Mouse (Mus musculus) telencephalon, adult 2 months (tissue): ENCODE results near the gene Mapk10.
A peak's percentile ranks its signal among the peaks of the same experiment; 100 is the strongest.
"Not testable (repeated sequence)": the region's sequence is repeated elsewhere in the genome, so short reads cannot be mapped to it uniquely, and the experiment has no call there.

ENCODE experiments used
- DNase-seq: peaks from one replicate; pipeline ENCODE4 v3.0.0-alpha.2; 2011; ENCODE audit warnings: low read depth, low spot score

Mapk10 gene

DNA sequence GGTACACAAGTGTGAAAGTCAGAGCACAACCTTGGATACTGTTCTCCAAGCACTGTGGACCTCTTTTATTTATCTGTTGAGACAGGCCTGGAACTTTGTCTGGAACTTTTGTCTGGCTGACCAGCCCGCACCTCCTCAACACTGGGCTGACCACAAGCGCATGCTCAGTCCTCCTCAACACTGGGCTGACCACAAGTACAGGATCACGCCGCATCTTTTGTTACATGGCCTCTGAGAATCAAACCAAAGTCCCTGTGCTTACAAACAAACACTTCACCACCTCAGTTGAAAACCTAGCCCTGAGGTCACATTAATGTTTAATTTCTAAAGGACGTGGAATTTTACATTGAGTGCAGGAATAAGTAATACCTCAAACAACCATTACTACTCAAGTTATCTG is 246.7 kb downstream of the Mapk10 start:
- DNase-seq: no peak

DNA sequence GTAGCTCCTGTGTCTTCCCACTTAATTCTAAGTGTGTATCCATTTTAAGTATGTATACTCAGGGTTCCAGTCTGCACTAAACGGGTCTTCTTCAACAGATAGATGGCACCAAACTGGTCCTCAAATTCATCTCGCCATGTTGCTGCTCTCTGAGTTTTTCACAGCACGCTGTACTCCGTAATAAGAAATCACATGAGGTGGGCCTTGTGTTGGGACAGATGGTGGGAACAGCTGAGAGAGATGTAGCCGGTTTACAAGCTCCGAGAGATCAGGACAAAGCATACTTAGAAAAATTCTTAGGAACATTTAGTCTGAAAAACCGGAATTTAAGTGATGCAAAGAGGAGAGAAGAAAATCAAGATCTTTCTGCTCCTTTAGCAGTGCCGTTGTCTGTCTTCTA is 257.7 kb downstream of the Mapk10 start:
- DNase-seq: peak; percentile 67

- peak; percentile 15 for DNase-seq
Observed at GRCm38 (mm10) chr5:102952918-102953317, 258.2 kb downstream of the Mapk10 start.

DNA sequence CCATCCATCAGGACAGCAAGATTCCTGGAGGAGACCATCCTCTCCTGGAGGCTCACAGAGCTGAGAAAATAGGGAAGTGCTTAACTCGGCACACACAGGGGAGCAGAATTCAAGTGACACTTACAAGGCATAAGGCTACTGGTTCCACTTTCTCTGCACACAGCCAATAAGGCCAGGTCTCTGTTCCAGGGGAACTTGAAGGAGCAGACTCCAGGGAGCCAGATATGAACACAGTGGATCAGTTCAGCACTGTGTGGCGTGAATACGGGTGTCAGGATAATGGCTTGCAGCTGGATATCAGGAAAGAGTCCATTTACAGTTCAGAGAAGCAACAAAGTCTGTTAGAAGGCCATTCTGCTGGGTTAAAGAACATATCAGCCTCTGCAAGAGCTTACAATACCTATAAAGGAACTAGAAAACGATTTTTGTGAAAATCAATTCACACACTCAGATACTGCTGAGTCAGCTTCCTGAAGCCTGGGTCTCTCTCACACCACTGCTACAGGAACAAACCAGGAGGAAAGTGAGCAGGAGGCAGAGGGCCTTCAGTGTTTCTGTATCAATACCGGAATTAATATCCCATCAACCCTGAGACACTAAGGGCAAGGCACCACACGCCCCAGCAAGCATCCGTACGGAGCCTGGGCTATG is 263.9 kb downstream of the Mapk10 start:
- no peak for DNase-seq

DNA sequence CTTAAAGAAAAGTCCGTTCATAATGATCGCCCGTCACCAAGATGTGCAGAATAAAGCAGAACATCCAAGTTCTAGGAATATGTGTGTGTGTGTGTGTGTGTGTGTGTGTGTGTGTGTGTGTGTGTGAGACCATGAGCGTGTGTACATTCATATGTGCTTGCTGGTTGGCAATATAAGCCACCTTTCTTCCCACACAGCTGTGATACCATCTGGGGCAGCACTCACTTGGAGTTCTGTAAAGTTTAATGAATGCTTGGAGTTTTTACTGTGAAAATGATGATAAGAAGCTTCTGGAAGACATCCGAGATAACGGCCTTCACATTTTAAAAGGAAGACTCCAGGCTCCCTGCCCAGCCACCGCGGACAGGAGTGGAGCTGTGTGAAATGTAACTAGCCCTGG is 264.5 kb downstream of the Mapk10 start:
- peak; percentile 75 for DNase-seq

- DNase-seq: peak; percentile 41
Observed at GRCm38 (mm10) chr5:102943864-102944630, 267.1 kb downstream of the Mapk10 start.

GRCm38 (mm10) chr5:102930161-102930560 is 281.0 kb downstream of the Mapk10 start:
- no peak for DNase-seq

DNA sequence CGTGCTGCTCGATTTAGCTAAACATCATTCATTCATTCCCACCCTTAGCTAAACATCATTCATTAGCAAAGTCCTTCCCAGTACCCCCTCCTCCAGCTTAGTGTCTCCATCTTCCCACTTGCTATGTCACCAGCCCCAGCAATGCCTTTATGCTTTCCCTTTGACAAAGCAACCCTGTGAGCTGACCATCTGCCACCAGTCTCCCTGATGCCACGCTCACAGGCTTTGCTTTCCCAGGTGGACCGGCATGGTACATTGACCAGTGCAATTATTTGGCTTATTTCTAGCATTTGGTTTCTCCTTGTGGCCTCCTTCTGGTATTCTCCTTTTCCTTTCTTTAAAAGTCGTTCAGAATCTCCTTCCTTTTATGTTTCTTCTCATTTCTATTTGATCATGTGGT is 284.3 kb downstream of the Mapk10 start:
- no peak for DNase-seq

- DNase-seq: no peak
Observed at GRCm38 (mm10) chr5:102920199-102920598, 290.9 kb downstream of the Mapk10 start.

DNA sequence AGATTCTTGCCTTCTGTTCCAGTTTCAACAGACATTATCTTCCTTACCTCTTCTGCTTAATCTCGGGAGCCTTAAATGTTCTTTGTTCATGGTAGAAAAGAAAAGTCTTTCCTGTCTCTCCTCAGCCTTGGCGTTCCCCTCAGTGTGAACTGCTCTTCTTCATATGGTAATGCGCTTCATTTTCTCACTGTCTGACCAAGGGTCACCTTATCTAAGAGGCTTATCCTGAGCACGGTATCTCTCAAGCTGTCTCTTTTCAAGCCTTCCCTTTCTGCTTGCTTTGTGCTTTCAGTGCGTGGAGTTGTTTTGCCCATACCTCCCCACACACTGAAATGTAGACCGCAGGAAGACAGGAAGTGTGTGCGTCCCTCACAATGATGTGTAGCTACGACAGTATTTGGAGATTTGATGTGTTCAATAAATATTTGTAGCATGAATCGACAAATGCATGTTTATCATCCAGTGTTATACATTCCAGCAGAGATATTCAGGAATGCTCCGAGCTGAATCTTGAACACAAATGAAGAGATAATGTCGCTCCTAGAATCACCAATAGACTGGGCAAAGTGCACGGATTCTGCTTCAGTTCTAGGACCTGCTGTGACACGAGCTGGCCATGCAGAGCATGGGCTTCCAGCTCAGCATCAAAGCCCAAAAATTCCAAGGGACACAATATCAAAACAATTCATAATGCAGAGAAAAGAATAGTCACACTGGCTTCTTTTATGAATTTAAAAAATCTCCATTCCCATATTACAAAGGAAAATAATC is 305.5 kb downstream of the Mapk10 start:
- no peak for DNase-seq

DNA sequence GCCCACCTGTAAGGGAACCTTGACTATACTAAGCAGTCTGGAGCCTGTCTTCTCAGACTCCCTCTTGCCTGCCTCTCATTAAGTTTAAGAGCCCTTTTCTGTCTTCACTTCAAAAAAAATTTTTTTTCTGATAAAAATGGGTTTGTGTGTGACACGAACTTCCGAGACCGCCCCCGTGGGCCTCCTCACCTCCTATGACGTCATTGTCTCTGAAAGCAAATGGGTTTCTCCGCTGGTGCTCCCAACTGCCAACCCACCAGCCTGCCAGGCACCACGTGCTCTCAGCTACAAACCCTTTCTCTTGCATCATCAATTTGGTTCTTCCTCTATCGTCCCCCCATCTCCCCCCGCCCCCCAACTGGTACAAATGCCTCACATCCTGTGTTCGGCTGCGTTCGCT is 307.1 kb downstream of the Mapk10 start:
- no peak for DNase-seq

DNA sequence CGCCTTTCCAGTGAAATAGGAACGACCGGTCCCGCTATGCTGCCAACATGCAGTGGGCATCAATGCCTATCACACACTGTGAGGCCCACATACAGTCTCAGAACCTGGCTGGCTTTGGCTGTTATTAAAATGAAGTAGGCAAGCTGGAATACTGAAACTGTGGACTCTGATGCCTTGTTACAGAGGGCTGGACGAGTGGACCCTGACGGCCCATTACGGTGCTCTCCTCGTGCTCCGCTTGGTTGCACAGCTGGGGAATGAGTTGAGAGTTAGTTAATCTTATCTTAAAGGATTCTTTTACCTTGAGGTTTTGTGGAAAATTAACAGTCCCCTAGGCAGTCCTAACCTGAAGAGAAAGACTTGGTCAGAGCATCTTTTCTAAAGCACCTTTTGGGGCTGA is 307.6 kb downstream of the Mapk10 start:
- DNase-seq: no peak

- DNase-seq: no peak
Observed at GRCm38 (mm10) chr5:102901176-102901575, 310.0 kb downstream of the Mapk10 start.

DNA sequence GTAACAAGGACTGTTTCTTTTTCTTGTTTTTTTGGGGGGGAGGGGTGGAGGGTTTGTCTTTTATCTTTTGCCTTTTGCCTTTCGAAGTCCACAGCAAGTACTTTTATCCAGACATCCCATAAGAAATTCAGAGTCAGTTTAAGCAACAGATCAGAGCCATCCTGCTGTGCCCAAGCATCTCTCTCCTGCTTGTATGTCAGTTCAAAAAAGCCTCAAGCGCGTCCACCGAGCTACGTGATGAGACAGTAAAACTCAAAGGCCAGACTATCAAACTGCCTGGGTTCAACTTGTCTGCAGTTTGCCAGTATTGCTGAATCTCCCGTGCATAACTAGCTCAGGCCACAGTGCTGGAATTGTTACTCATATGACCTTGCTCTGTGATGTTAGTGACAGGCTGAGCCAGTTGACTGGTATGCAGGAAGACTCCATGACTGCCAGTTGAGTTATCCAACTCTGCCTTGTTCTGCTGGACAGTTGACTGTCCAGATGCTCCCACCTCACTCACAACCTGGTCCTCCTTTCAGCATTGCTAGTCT is 311.4 kb downstream of the Mapk10 start:
- DNase-seq: no peak

DNA sequence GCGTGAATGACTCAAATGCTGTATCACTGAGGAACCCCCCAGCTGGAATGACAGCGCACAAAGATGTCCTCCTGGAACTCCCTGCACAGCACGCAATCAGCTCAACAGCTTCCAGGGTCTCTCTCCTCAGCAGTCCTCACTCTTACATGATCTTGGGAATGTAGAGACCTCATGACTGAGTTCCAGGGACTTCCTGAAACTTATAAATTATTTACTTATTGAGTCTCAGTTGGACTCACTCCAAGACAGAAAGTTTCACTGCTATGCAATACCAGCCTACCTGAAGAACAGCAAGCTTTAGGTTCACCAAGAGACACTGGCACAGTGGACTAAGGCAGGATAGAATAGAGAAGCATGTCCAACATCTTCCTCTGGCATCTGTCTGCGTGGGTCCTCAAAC is 312.8 kb downstream of the Mapk10 start:
- DNase-seq: no peak

DNA sequence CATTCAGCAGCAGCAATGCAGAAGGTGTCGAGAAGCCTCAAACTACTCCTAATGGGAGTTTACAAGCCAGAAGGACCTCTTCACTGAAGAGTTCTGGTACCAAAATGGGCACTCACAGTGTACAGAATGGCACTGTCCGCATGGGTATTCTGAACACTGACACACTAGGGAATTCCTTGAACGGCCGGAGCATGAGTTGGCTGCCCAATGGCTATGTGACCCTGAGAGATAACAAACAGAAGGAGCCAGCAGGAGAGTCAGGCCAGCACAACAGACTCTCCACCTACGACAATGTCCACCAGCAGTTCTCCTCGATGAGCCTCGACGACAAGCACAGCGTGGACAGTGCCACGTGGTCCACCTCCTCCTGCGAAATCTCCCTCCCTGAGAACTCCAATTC is 318.9 kb downstream of the Mapk10 start:
- no peak for DNase-seq

DNA sequence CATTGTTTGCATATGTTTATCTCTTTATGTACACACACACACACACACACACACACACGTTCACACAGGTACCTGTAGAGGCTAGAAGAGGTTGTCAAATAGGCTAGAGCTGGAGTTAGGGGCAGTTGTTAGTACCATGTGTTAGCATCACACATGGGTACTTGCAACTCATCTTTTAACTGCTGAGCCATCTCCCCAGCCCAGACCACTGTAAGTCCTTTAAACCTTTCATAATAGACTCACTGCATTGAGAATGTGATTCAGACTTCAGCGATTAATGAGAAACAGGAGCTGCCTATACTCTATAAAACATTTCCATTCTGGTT is 322.0 kb downstream of the Mapk10 start:
- no peak for DNase-seq

DNA sequence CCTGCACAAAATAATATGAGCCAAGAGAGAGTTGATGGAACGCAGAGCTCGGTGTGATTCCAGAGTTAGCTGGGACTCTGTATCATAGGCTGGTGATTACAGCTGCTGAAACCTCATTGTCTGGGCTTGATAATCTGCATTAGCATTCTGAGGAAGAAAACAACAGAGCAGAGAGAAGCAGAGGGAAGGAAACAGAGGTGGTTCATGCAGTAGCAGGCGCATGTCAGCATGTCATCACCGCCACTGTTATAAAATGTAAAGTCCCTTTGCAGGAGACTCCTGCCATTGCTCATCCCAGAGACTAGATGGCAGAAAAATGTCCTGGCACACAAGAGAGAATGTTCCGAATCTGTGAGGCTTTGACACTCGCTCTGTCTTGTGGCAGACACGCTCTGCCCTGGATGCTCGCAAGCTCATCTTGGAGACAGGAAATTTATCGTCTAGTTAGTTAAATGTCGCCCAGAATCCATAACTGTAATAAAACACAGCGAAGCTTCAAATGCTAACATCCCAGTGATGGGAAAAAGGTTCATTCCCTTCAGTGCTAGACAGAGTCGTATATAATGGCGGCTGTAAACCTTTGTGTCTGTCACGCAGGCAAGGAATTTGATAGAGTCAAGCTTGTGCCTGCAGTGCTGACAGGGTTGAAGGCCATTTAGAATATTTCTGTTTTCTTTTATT is 322.5 kb downstream of the Mapk10 start:
- no peak for DNase-seq

GRCm38 (mm10) chr5:102875628-102876027 is 335.5 kb downstream of the Mapk10 start:
- DNase-seq: no peak

DNA sequence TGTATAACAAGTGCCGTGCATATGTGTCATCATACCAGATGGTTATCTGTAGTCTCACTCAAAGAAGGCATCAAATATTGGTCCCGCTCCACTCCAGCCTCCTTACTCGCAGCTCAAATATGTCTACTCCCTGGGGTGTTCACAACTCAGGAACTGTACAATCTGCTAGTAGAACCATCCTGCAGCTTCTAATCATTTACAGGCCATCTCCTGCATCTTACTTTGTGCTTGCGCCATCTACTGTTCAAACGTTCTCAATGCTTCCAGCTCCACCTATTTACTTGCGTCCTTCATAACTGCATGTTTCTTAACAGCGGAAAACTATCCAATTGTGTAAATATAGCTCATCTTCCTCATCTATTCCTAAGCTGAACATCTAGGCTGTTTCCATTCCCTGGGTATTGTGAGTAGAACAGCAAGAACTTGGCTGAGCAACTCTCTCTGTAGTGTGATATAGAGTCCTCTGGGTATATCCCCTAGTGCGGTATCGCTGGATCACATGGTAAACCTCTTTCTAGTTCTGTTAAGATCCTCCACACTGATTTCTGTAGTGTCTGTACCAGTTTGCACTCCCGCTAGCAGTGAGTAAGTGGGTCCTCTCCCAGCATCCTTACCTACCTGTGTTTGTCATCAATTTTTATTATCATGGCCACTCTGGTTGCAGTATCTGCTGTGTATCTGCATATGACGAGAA is 336.4 kb downstream of the Mapk10 start:
- DNase-seq: peak; percentile 64

DNA sequence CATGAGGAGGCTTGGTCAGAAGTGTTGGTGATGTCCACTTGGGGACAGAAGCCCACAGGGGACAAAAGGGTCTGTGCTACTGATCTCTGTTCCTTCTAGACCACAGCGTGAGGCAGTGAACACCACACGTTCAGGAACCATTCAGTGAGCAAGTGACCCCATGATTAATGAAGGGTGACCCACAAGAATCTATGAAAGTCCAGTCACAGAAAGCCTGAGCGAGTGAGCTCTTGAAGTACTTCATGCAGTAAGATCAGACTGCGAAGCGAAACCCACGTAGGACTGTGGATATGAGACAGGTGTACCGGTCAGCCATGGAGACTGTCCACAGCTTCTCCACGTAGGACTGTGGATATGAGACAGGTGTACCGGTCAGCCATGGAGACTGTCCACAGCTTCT is 338.1 kb downstream of the Mapk10 start:
- not testable (repeated sequence) for DNase-seq
